Mouse (Mus musculus): Measurements from ENCODE around the gene Rnf208. TPM values are rescaled to one million over a fixed set of nuclear protein-coding genes. Genes with fewer than 3 reads are reported as not detected.

The Rnf208 gene
- polyA plus RNA-seq, 1 experiment from 2014 or later: 26.9 TPM

GRCm38 (mm10) chr2:25221331-25221772, 20.7 kb upstream of the Rnf208 start:
- ATAC-seq (ENCODE audit: low FRiP score): no peak
- Histone ChIP-seq H3K27me3 (ENCODE audit: control insufficient read depth, insufficient read depth, low read length) (no peaks in the 10 kb centered on the region), H3K9ac (ENCODE audit: low read length) (no peak overlapping the region), H3K4me2 (no peak overlapping the region), H3K36me3 (ENCODE audit: control insufficient read depth, insufficient read depth, low read length) (no peaks in the 10 kb centered on the region), H3K4me1 (ENCODE audit: control insufficient read depth, insufficient read depth, low read length) (peaks cover 16% of the 10 kb centered on the region), H3K27ac (ENCODE audit: low read depth, low read length) (no peak overlapping the region), H3K9me3 (ENCODE audit: control insufficient read depth, low read length) (no peaks in the 10 kb centered on the region), H3K4me3 (ENCODE audit: low read depth, low read length) (no peak overlapping the region)
- peak; percentile 81 for DNase-seq (ENCODE audit: low spot score, missing footprints)
- 73% methylated on average over 5 of the region's 5 CpGs for WGBS

GRCm38 (mm10) chr2:25223681-25224491, 18.2 kb upstream of the Rnf208 start:
- Histone ChIP-seq H3K27me3 (ENCODE audit: control insufficient read depth, insufficient read depth, low read length) (no peaks in the 10 kb centered on the region), H3K9me3 (ENCODE audit: control insufficient read depth, low read length) (no peaks in the 10 kb centered on the region), H3K36me3 (ENCODE audit: control insufficient read depth, insufficient read depth, low read length) (no peaks in the 10 kb centered on the region), H3K4me2 (peak overlapping the region; percentile 93), H3K27ac (ENCODE audit: low read depth, low read length) (peak overlapping the region; percentile 85), H3K9ac (ENCODE audit: low read length) (peak overlapping the region; percentile 92), H3K4me3 (ENCODE audit: low read depth, low read length) (peak overlapping the region; percentile 97), H3K4me1 (ENCODE audit: control insufficient read depth, insufficient read depth, low read length) (peaks cover 13% of the 10 kb centered on the region)
- DNase-seq (ENCODE audit: low spot score, missing footprints) (peak; percentile 93), ATAC-seq (ENCODE audit: low FRiP score) (peak; percentile 46)
- 3% methylated on average over 53 of the region's 53 CpGs for WGBS

- under 1% methylated on average over 17 of the region's 17 CpGs for WGBS
- DNase-seq (ENCODE audit: low spot score, missing footprints): no peak
- Histone ChIP-seq H3K4me3 (ENCODE audit: low read depth, low read length) (peak within 1 kb of the TSS; percentile 97), H3K4me1 (ENCODE audit: control insufficient read depth, insufficient read depth, low read length) (peaks cover 13% of the 10 kb centered on the region), H3K9me3 (ENCODE audit: control insufficient read depth, low read length) (no peaks in the 10 kb centered on the region), H3K27me3 (ENCODE audit: control insufficient read depth, insufficient read depth, low read length) (no peaks in the 10 kb centered on the region), H3K4me2 (peak within 1 kb of the TSS; percentile 93), H3K27ac (ENCODE audit: low read depth, low read length) (peak within 1 kb of the TSS; percentile 97), H3K9ac (ENCODE audit: low read length) (peak within 1 kb of the TSS; percentile 92), H3K36me3 (ENCODE audit: control insufficient read depth, insufficient read depth, low read length) (no peaks in the 10 kb centered on the region)
- ATAC-seq (ENCODE audit: low FRiP score): no peak
These were observed 17.6 kb upstream of the Rnf208 start, which contains the start of gene Tubb4b for GRCm38 (mm10) chr2:25224492-25224765. Gene Tubb4b, minus strand, starts transcription at chr2:25224702.

- no peaks in the 10 kb centered on the region for H3K36me3 ChIP-seq (ENCODE audit: control insufficient read depth, insufficient read depth, low read length)
- peak overlapping the region; percentile 97 for H3K27ac ChIP-seq (ENCODE audit: low read depth, low read length)
- ATAC-seq (ENCODE audit: low FRiP score) (peak; percentile 97), DNase-seq (ENCODE audit: low spot score, missing footprints) (peak; percentile 99)
- 2% methylated on average over 41 of the region's 41 CpGs for WGBS
- no peaks in the 10 kb centered on the region for H3K27me3 ChIP-seq (ENCODE audit: control insufficient read depth, insufficient read depth, low read length)
- peaks cover 13% of the 10 kb centered on the region for H3K4me1 ChIP-seq (ENCODE audit: control insufficient read depth, insufficient read depth, low read length)
- peak overlapping the region; percentile 55 for H3K4me2 ChIP-seq
- H3K9me3 ChIP-seq (ENCODE audit: control insufficient read depth, low read length): no peaks in the 10 kb centered on the region
- peak overlapping the region; percentile 97 for H3K4me3 ChIP-seq (ENCODE audit: low read depth, low read length)
- H3K9ac ChIP-seq (ENCODE audit: low read length): peak overlapping the region; percentile 74
These were observed 17.0 kb upstream of the Rnf208 start for GRCm38 (mm10) chr2:25224766-25225752.

- H3K4me3 ChIP-seq (ENCODE audit: low read depth, low read length): peak overlapping the region; percentile 97; the same call in 1 of the 2 replicates
- H3K4me2 ChIP-seq: peak overlapping the region; percentile 55
- WGBS: 74% methylated on average over 8 of the region's 8 CpGs
- DNase-seq (ENCODE audit: low spot score, missing footprints) (peak; percentile 79), ATAC-seq (ENCODE audit: low FRiP score) (no peak)
- H3K27me3 ChIP-seq (ENCODE audit: control insufficient read depth, insufficient read depth, low read length): no peaks in the 10 kb centered on the region
- H3K9me3 ChIP-seq (ENCODE audit: control insufficient read depth, low read length): no peaks in the 10 kb centered on the region
- no peaks in the 10 kb centered on the region for H3K36me3 ChIP-seq (ENCODE audit: control insufficient read depth, insufficient read depth, low read length)
- H3K9ac ChIP-seq (ENCODE audit: low read length): peak overlapping the region; percentile 74; the same call in 1 of the 2 replicates
- peak overlapping the region; percentile 97; the same call in 1 of the 2 replicates for H3K27ac ChIP-seq (ENCODE audit: low read depth, low read length)
- H3K4me1 ChIP-seq (ENCODE audit: control insufficient read depth, insufficient read depth, low read length): peaks cover 13% of the 10 kb centered on the region
These were observed 16.2 kb upstream of the Rnf208 start for GRCm38 (mm10) chr2:25225811-25226379.

- 83% methylated on average over 5 of the region's 5 CpGs for WGBS
- peak; percentile 69 for DNase-seq (ENCODE audit: low spot score, missing footprints)
- H3K27ac ChIP-seq (ENCODE audit: low read depth, low read length): no peak overlapping the region
- H3K9me3 ChIP-seq (ENCODE audit: control insufficient read depth, low read length): no peaks in the 10 kb centered on the region
- no peak overlapping the region for H3K9ac ChIP-seq (ENCODE audit: low read length)
- H3K4me1 ChIP-seq (ENCODE audit: control insufficient read depth, insufficient read depth, low read length): peaks cover 13% of the 10 kb centered on the region
- ATAC-seq (ENCODE audit: low FRiP score): no peak
- no peaks in the 10 kb centered on the region for H3K36me3 ChIP-seq (ENCODE audit: control insufficient read depth, insufficient read depth, low read length)
- no peak overlapping the region for H3K4me3 ChIP-seq (ENCODE audit: low read depth, low read length)
- H3K4me2 ChIP-seq: no peak overlapping the region
- H3K27me3 ChIP-seq (ENCODE audit: control insufficient read depth, insufficient read depth, low read length): no peaks in the 10 kb centered on the region
These were observed 15.2 kb upstream of the Rnf208 start for GRCm38 (mm10) chr2:25226864-25227263.

GRCm38 (mm10) chr2:25227406-25227805, 14.6 kb upstream of the Rnf208 start:
- 93% methylated on average over 4 of the region's 4 CpGs for WGBS
- H3K27ac ChIP-seq (ENCODE audit: low read depth, low read length): no peak overlapping the region
- no peak overlapping the region for H3K9ac ChIP-seq (ENCODE audit: low read length)
- peak; percentile 64 for DNase-seq (ENCODE audit: low spot score, missing footprints)
- peaks cover 13% of the 10 kb centered on the region for H3K4me1 ChIP-seq (ENCODE audit: control insufficient read depth, insufficient read depth, low read length)
- H3K4me2 ChIP-seq: no peak overlapping the region
- H3K36me3 ChIP-seq (ENCODE audit: control insufficient read depth, insufficient read depth, low read length): no peaks in the 10 kb centered on the region
- no peaks in the 10 kb centered on the region for H3K27me3 ChIP-seq (ENCODE audit: control insufficient read depth, insufficient read depth, low read length)
- no peaks in the 10 kb centered on the region for H3K9me3 ChIP-seq (ENCODE audit: control insufficient read depth, low read length)
- ATAC-seq (ENCODE audit: low FRiP score): no peak
- H3K4me3 ChIP-seq (ENCODE audit: low read depth, low read length): no peak overlapping the region

GRCm38 (mm10) chr2:25228431-25228889, 13.6 kb upstream of the Rnf208 start:
- Histone ChIP-seq H3K9me3 (ENCODE audit: control insufficient read depth, low read length) (no peaks in the 10 kb centered on the region), H3K27me3 (ENCODE audit: control insufficient read depth, insufficient read depth, low read length) (no peaks in the 10 kb centered on the region), H3K4me2 (peak overlapping the region; percentile 23; the same call in 1 of the 2 replicates), H3K4me1 (ENCODE audit: control insufficient read depth, insufficient read depth, low read length) (peaks cover 10% of the 10 kb centered on the region), H3K27ac (ENCODE audit: low read depth, low read length) (no peak overlapping the region), H3K4me3 (ENCODE audit: low read depth, low read length) (0 out of 2 replicates have a peak overlapping the region, but pooled peaks have one; percentile 4), H3K9ac (ENCODE audit: low read length) (no peak overlapping the region), H3K36me3 (ENCODE audit: control insufficient read depth, insufficient read depth, low read length) (no peaks in the 10 kb centered on the region)
- ATAC-seq (ENCODE audit: low FRiP score): no peak
- DNase-seq (ENCODE audit: low spot score, missing footprints): peak; percentile 96
- WGBS: 0% methylated on average over 7 of the region's 7 CpGs

All from midbrain, embryonic 11.5 days (tissue).